Mouse (Mus musculus) bone marrow, adult 2 months (tissue): ENCODE measurements around the gene Slc1a1. TPM values are rescaled to one million over a fixed set of nuclear protein-coding genes. Genes with fewer than 3 reads are reported as not detected.

Experiments used
- H3K27ac ChIP-seq: fragments of 200-500 bp; 2 replicates; pipeline ENCODE4 v1.5.1; 2012; ENCODE audit warnings: low read depth, mild to moderate bottlenecking, control low read depth, inconsistent platforms, low read length; ENCODE audit not compliant: control insufficient read depth, poor library complexity, insufficient read depth
- H3K4me1 ChIP-seq: fragments of 200-500 bp; 2 replicates; pipeline ENCODE4 v1.6.1; 2011; ENCODE audit warnings: low read length; ENCODE audit not compliant: control insufficient read depth, insufficient read depth
- H3K4me3 ChIP-seq: fragments of 200-500 bp; replicated peaks from 2 replicates; pipeline ENCODE3; 2011; ENCODE audit warnings: mild to moderate bottlenecking, low read depth, low read length, control low read depth; ENCODE audit not compliant: control insufficient read depth
- CTCF ChIP-seq: fragments of 200-500 bp; IDR thresholded peaks from 2 replicates; pipeline ENCODE4 v1.5.1; 2011; ENCODE audit warnings: low read length, control low read depth; ENCODE audit not compliant: control insufficient read depth, insufficient read depth
- POLR2A ChIP-seq: fragments of 200-500 bp; IDR thresholded peaks from 2 replicates; pipeline ENCODE4 v1.6.1; 2011; ENCODE audit warnings: low read depth, mild to moderate bottlenecking, control low read depth, low read length, borderline replicate concordance; ENCODE audit not compliant: control insufficient read depth
- WGBS: fragments of 180-500 bp; shearing (Covaris S2); methylation state at CpG from one replicate; pipeline ENCODE4 v1.1.7; 2018; 5-methylcytosine and 5-hydroxymethylcytosine counted together
- polyA plus RNA-seq: library from polyadenylated mRNA; stranded (reverse); fragments of >200 nt; gene quantifications from 2 replicates; pipeline ENCODE4 v1.2.4, GENCODE M21; 2011; ENCODE audit warnings: low replicate concordance; ENCODE audit not compliant: missing spikeins, insufficient read depth, insufficient read length

The Slc1a1 gene
- 1.9 TPM in 1 of 2 replicates, not detected in the other for polyA plus RNA-seq

DNA sequence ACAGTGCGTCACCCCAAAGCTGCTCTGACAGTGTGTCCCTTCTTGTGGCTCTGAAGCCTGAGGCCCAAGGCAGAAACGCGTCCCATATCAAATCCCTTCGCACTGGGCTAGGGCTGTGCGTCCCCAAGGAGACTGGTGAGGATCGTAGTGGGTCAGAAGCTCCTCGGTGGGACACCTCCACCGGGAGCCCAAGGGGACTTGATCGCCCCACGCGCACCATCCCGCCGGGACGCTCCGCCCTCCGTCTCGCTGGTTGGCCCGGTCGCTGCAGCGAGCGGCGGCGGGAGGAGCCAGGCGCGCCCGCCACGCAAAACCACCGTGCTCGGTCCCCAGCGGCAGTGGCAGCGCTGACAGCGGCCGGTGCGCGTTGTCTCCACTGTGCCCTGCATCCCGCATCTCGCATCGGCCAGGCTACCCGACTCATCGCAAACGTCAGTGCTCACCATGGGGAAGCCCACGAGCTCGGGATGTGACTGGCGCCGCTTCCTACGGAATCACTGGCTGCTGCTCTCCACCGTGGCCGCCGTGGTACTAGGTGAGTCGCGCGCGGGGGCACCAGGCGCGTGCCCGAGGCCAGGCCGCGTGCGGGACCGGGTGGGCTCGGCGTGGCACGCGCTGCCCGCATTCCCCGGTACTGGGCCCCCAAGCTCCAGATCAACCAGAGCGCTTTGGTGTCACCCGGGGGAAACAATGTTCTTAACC, at the start of gene Slc1a1:
Slc1a1 (plus strand) TSS at position 252 of the 702 bp plus-strand sequence.
- Histone ChIP-seq H3K4me1 (no peaks in the 10 kb centered on the region; the same call in 1 of the 2 replicates), H3K4me3 (no peak within 1 kb of the TSS), H3K27ac (no peak within 1 kb of the TSS)
- no peak for TF ChIP-seq CTCF
- no peak for TF ChIP-seq POLR2A
- 1% methylated on average over 68 of the region's 68 CpGs for WGBS

- no peak overlapping the region for H3K4me3 ChIP-seq
- TF ChIP-seq POLR2A (no peak), CTCF (no peak)
- no peak overlapping the region for H3K27ac ChIP-seq
- WGBS = 60% methylated on average over 1 of the region's 1 CpGs
- H3K4me1 ChIP-seq = no peaks in the 10 kb centered on the region
These were observed 44.7 kb upstream of the Slc1a1 start for GRCm38 (mm10) chr19:28790196-28790595.

DNA sequence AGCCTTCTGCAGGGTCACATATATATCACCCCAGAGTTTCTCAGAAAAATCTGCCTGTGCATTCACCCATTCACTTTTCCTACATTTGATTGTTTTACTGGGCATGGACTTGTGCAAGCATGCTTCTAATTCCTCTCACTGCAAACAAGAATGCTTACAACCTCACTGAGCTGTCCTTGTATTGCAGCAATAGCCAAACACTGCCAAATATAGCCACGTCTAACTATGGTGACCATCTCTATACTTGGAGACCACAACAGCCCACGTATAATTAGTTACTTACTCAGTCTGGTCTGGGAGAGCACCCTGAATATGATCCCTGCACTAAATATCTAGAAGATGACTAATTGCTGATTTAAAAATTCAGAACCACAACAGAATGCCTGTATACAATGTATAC, 41.5 kb upstream of the Slc1a1 start:
- WGBS = 66% methylated on average over 2 of the region's 2 CpGs
- Histone ChIP-seq H3K4me1 (no peaks in the 10 kb centered on the region), H3K27ac (no peak overlapping the region), H3K4me3 (no peak overlapping the region)
- TF ChIP-seq POLR2A = no peak
- TF ChIP-seq CTCF = no peak

- Histone ChIP-seq H3K4me1 (no peaks in the 10 kb centered on the region), H3K4me3 (no peak overlapping the region), H3K27ac (no peak overlapping the region)
- 64% methylated on average over 5 of the region's 5 CpGs for WGBS
- TF ChIP-seq CTCF (no peak), POLR2A (no peak)
These were observed 38.6 kb upstream of the Slc1a1 start for GRCm38 (mm10) chr19:28796146-28796848.

GRCm38 (mm10) chr19:28796966-28797365, 37.9 kb upstream of the Slc1a1 start:
- WGBS = 74% methylated on average over 1 of the region's 1 CpGs
- TF ChIP-seq POLR2A = no peak
- TF ChIP-seq CTCF = no peak
- Histone ChIP-seq H3K4me1 (no peaks in the 10 kb centered on the region), H3K27ac (no peak overlapping the region), H3K4me3 (no peak overlapping the region)

DNA sequence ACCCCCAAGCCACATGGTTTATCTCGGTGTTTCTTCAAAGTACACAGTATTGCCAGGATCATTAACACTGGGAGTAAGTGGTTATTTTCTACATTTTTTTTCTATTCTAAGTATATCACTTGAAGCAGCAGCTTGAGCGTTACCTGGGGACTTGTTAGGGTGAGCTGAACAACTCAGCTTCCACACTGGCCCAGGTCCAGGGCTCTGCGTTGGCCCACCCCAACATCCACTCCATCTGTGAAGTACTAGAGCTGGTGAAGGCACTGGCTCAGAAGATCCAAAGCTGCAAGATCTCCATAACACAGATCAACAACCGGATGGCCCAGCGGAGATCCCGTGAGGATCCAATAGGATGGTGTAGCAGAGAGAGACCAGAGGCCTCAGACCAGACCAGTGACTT, 37.2 kb upstream of the Slc1a1 start:
- Histone ChIP-seq H3K4me1 (no peaks in the 10 kb centered on the region), H3K4me3 (no peak overlapping the region), H3K27ac (no peak overlapping the region)
- 85% methylated on average over 6 of the region's 6 CpGs for WGBS
- no peak for TF ChIP-seq CTCF
- no peak for TF ChIP-seq POLR2A

DNA sequence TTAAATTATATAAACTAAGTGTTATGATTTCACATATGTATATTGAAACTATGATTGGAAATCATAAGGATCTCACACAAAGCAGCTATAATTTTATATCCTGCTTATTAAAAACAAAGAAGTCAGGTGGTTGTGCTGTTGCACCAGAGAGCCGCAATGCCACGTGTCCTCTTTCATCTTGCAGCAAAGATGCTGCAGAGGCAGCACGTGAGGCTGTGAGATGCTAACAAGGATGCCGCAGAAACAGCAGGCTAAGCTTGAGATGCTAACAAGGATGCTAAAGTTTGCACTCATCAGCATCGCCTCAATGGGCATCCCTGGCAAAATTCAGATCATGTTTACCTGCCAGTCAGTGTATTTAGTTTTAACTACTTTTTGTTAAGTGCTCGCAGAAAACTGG, 34.4 kb upstream of the Slc1a1 start:
- H3K4me3 ChIP-seq = no peak overlapping the region
- TF ChIP-seq CTCF = no peak
- TF ChIP-seq POLR2A = no peak
- 60% methylated on average over 6 of the region's 6 CpGs for WGBS

GRCm38 (mm10) chr19:28806276-28806675, 28.6 kb upstream of the Slc1a1 start:
- TF ChIP-seq CTCF = no peak
- TF ChIP-seq POLR2A = no peak
- 82% methylated on average over 6 of the region's 6 CpGs for WGBS
- Histone ChIP-seq H3K4me3 (no peak overlapping the region), H3K4me1 (no peaks in the 10 kb centered on the region), H3K27ac (no peak overlapping the region)

More for the DNA sequence above, 34.4 kb upstream of the Slc1a1 start:
- Histone ChIP-seq H3K27ac (no peak overlapping the region), H3K4me1 (no peaks in the 10 kb centered on the region)
